Mouse (Mus musculus) stomach, postnatal 0 days (tissue): ENCODE measurements around the gene Caprin1.

Experiments
- CTCF ChIP-seq: IDR thresholded peaks from 2 replicates; pipeline ENCODE4 v1.5.1; 2016; ENCODE audit warnings: antibody characterized with exemption, low read depth, mild to moderate bottlenecking, moderate library complexity
- EP300 ChIP-seq: optimal IDR thresholded peaks from 2 replicates; pipeline ENCODE3; 2016; ENCODE audit warnings: antibody characterized with exemption

DNA sequence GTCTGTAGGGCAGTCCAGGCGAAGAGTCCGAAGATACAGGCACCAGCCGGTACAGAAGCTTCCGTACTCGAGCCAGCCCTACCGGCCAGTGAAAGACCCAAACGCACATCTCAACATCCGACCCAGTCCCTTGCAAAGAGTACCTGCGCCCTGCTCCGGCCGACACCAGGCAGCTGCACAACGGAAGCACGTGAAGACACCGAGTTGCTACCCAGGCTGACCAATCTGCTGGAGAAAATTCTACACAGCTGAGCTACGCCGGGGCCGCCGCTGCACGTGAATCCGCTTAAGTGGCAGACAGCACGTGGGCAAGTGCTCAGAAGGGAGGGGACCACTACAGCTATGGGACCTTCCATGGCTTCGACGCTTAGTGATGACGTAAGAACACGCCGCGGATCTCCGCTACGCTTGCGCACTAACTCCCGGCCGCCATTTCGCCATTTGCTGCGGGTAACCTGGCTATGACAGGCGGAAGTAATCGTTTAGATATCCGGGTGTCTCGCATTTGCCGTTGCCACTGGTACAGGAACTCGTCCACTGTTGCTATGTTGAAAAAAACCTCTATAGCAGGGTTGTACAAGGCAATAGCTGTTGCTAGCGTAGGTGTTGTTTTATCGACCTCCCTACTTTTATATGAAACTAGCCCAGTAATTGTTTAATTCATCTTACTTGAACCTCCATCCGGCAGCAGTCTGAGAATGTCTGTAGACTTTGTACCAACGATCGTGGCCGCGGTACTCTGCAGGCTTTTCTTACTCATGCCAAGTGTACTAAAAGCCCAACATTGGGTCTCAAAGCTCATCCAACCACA lies 36.3 kb downstream of the Caprin1 start, which contains the start of gene Nat10:
- TF ChIP-seq CTCF (peak; percentile 19; the same call in 1 of the 2 replicates), EP300 (peak; percentile 76)
